Mouse (Mus musculus) testis, postnatal 14 days (tissue): ENCODE results near the gene Slc5a4b.
A peak's percentile ranks its signal among the peaks of the same experiment; 100 is the strongest.
"Not testable (repeated sequence)": the region's sequence is repeated elsewhere in the genome, so short reads cannot be mapped to it uniquely, and the experiment has no call there.

Experiments used
- DNase-seq: peaks from one replicate; pipeline ENCODE4 v3.0.0; 2021; ENCODE audit warnings: low spot score

Slc5a4b gene

GRCm38 (mm10) chr10:76110861-76111260, at the start of gene Slc5a4b:
Gene Slc5a4b (minus strand): TSS chr10:76110961.
- no peak for DNase-seq

- DNase-seq = no peak
Observed at GRCm38 (mm10) chr10:76158009-76158408, 47.2 kb upstream of the Slc5a4b start.

DNA sequence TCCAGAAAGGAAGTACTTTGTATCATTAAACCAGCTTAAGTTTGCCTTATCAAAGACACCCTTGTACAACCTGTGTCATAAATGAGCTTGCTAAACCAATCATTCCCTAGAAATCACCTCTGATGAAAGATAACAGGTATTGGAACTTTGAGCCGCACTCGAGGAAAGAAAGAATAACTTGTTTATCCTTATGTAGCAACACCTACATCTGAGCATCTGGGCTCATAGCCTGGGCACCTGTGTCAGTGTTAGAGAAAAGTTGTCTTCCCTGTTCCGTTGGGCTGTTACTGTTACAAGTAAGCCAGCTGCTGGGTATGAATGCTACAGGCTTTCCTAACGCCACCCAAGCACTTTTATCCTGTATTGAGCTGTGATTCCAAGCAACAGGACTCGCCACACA, 46.8 kb upstream of the Slc5a4b start:
- DNase-seq = peak; percentile 28

DNA sequence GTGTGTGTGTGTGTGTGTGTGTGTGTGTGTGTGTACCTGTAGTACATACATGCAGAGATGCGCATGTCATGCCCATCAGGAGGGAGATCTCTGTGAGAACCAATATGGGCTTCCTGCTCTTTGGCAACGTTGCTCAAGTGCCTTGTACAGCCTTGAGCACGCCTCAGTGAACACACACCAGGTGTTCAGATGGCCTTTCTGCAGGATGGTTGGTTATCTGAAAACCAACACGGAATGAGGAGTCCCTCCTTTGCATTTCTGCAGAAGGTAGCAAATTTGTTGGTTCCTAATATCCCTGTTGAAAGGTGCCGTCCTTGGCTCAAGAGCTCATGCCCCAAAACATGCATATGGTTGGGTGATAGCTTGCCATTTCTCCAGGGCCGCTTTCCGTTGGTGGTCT, 45.1 kb upstream of the Slc5a4b start:
- no peak for DNase-seq

DNA sequence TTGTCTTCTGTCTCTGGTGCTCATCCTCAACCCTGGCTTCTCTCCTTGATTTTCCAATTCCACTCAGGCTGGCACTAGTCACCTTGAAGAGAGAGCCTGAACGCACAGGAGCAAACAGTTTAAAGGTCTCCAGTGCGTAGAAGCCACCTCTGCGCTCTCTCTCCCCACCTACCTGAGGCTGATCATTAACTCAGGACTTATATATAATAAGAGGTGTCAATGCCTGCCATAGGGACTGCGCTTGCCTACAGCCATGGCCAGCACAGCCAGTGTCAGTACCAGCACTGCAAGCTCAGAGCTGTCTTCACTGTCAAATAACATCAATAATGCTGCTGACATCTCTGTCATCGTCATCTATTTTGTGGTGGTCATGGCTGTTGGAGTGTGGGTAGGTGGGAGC, 36.5 kb upstream of the Slc5a4b start, which contains the start of gene Slc5a4a:
TSS of gene Slc5a4a (plus strand) at position 174 of the 400 bp plus-strand sequence.
- no peak for DNase-seq

GRCm38 (mm10) chr10:76146846-76147245, 36.1 kb upstream of the Slc5a4b start:
- no peak for DNase-seq

DNA sequence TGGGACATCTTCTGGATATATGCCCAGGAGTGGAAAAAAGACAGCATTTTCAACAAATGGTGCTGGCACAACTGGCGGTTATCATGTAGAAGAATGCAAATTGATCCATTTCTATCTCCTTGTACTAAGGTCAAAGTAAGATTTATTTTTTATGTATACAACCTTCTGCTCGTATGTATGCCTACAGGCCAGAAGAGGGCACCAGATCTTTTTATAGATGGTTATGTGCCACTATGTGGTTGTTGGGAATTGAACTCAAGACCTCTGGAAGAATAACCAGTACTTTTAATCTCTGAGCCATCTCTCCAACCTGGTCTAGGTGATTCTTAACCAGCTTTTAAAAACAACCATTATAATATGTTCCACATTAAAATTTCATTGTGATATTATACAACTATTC, 25.6 kb upstream of the Slc5a4b start:
- no peak for DNase-seq

DNA sequence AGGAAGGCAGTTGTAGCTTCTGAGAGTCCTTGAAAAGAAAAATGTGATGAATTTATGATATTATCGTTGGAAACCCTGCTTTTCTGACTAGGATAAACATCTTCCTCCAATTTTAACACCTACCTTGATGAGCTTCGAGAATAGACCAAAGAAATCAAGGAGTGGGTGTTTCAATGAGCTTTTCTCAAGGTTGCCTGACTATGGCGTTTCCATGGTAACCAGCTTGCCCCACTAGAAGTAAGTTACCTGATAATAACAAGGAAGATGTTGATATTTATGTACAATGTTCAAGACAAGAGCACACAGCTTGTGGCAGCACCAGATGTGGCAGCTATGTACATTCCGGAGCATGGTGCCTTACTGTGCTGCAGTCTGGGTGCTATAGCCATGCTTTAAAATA, 21.7 kb upstream of the Slc5a4b start:
- no peak for DNase-seq

DNA sequence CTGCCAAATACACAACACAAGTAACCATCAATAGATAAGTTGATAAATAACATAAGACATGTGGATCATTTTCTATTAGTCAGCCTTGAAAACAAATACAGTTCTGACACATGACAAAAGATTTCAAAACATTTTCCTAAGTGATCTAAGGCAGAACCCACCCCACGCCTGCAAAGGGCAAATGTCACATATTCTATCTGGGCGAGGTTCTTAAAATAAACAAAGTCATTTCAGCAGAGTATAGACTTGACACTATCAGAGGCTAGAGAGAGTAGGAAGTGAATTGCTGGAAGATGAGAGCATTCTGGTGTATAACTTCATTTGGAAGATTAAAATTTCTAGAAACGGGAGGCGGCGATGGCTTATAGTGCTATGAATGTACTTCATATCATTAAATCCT, 10.7 kb upstream of the Slc5a4b start:
- no peak for DNase-seq

- DNase-seq = no peak
Observed at GRCm38 (mm10) chr10:76120124-76120711, 9.5 kb upstream of the Slc5a4b start.

DNA sequence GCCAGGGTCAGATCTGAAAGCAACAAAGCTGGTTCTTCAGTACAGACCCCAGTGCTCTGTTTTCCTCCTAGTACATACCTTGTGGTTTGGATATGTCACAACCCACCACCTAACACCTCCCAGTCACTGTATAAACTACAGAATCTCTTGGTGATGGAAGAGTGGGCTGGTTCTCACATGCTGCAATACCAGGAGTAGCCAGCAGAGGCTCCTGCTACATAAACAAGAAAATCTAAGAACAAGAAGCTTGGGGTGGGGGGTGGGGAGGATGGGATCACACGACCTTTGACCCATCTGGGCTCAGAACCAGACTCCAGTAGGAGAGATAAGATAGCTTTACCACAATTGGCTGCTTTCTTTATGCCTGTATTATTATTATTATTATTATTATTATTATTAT, 8.0 kb upstream of the Slc5a4b start:
- no peak for DNase-seq

- DNase-seq = peak; percentile 72
Observed at GRCm38 (mm10) chr10:76117966-76118365, 7.2 kb upstream of the Slc5a4b start.

DNA sequence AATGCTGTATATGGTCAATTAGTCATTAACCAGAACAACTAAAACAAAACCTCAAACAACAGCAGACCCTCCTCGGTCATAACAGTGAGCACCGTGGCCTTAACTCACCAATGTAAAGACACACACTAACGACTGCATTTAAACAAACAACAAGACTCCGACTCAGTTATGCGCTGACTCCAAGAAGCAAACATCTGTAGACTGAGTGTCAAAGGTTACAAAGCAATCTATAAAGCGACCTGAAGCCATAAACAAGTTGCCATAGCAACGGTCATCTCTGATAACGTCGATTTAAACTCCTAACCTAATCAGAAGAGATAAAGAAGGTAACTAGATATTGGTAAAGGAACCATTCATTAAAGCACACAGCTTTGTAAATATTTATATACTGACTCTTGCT, 13.4 kb downstream of the Slc5a4b start:
- DNase-seq = no peak

- DNase-seq = no peak
Observed at GRCm38 (mm10) chr10:76096580-76096979, 14.2 kb downstream of the Slc5a4b start.

DNA sequence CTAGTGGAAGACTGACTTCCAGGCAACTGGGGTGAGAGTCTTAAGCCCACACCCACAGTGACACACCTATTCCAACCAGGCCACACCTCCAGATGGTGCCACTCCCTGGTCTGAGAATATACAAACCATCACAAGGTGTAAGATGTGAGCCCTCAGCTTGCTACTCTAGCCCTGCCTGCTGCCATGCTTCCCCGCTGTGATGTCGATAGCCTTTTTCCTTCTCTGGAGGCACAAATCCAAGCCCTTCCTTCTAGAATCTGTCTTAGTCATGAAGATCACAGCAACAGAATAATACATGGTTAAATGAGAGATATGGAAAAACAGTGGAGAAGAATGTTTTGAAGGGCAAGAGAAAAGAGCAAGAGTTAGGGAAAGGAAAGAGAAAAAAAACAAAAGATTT, 33.8 kb downstream of the Slc5a4b start:
- not testable (repeated sequence) for DNase-seq

DNA sequence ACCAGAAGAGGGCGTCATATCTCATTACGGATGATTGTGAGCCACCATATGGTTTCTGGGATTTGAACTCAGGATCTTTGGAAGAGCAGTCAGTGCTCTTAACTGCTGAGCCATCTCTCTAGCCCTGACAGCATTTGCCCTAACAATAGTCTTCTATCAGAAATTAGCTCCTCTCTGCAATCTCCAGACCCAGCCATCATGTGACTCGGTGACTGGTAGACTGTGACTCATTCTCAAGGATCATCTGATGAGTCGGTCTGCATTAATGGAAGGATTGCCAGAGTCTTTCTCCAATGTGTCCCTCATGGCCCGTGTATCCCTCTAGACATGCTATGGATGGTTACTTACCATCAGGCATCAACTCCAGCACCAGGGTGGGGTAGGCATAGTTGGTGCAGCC, 38.7 kb downstream of the Slc5a4b start:
- not testable (repeated sequence) for DNase-seq

DNA sequence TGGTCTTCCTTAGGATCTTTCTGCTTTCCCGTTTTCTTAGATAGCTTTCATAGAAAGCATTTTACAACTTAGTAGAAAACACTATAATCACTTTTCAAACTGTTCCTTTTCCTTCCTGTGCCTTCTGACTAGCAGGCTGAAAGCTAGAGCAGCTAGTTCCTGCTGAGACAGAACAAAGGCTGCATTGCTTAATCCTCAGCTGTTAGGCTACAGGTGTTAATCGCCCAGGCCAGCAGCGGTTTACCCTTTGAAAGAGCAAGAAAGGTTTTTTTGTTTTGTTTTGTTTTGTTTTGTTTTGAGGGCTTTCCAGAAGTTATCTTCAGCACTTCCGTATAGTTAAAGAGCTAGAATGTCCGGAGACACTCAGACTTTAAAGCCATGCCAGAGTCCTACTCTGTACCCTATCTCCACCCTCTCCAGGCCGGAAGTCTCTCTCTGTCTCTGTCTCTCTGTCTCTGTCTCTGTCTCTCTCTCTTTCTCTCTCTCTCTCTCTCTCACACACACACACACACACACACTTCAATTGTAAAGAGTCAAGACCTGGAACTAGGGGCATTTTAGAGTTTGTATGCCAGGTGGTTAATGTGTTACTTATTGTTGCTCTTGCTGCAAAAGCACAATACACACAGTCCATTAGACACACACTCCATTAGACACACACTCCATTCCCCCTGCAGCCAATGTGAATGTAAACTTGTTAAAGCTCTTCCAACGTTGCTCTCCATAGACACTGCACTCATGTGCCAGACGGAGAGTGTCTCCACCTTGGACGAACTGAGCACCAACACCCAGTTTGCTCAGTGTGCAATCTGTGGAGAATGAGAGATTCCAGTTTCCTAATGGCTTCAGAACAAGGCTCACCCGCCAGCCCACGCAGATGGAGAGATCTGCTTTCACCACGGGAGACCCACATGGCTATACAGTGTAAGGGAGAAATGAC, 42.8 kb downstream of the Slc5a4b start:
- DNase-seq = no peak

DNA sequence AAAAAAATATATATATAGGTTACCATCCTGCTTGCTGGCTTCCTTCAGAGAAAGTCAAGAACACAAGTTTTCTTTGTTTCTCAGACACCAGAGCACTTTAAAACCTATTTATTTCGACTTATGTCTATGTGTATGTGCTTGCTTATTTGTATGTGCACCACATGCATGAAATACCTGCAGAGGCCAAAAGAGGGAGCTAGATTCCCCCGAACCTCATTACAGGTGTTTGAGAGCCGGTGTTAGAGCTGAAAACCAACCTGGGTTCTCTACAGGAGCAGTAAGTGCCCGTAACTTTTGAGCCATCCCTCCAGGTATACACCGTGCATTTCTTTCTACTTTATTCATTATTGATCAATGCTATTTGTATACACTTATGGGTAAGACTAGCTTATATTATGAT, 48.3 kb downstream of the Slc5a4b start:
- DNase-seq = no peak

GRCm38 (mm10) chr10:76051860-76052259, 58.9 kb downstream of the Slc5a4b start:
- no peak for DNase-seq

DNA sequence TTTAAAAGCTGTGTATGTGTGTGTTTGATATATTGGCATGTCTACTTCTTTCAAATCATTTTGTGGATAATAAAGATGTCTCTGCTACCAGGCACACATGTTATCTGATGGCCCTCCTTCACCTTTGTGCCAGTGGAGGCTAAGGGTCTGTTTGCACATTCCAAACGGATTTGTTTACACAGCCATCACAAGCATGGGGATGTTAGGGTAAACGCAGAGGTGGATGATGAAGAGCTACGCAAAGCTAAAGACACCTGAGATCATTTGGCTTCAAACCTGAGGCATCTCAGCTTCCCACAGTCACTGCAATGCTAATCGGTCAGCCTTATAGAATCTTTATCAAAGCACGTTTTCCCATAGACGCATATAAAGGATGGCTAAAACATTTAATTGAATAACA, 61.8 kb downstream of the Slc5a4b start:
- DNase-seq = no peak

DNA sequence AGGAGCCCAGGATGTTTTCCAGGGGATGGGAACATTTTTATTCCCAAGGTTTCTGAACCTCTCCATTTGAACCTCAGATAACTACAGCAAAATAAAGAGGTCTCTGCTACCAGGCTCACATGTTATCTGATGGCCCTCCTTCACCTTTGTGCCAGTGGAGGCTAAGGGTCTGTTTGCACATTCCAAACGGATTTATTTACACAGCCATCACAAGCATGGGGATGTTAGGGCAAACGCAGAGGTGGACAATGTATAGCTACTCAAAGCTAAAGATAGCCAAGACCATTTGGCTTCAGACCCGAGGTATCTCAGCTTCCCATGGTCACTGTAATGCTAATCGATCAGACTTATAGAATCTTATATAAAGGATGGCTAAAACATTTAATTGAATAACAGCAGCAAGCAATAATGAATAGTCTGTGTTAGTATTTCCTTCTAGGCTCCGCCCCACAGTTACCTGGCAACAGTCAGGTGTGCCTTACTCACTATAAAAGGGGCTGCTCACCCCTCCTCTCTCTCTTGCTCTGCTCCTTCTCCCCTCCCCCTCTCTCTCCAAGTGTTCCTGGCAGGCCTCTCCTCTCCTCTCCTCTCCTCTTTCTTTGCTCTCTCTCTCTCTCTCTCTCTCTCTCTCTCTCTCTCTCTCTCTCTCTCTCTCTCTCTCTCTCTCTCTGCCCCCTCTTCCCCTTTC, 63.4 kb downstream of the Slc5a4b start:
- no peak for DNase-seq

DNA sequence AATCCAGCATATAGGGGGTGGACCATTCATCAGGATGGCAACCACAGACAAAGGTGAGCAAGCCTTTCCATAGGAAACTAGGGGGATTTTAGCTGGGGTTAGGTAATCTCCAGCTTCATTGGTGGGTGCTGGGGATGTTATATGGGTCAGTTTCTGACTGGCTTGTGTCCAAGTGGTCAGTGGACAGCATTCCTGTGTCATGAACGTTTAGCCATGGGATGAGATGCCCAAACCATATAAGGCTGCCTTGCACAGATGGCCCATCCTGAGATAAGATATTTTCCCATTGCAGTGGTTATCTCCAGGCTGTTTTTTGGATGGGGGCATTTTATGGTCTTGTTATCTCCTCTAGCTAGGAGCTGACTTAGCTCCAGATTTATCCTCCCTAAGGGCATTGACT, 64.0 kb downstream of the Slc5a4b start:
- peak; percentile 21 for DNase-seq

GRCm38 (mm10) chr10:76045343-76045742, 65.4 kb downstream of the Slc5a4b start:
- no peak for DNase-seq
